Mouse (Mus musculus) embryonic fibroblast, embryonic 13.5 days (primary cell): ENCODE measurements around the gene Phka1.
A peak's percentile ranks its signal among the peaks of the same experiment; 100 is the strongest.

Experiments
- CTCF ChIP-seq: IDR thresholded peaks from 2 replicates; pipeline ENCODE4 v1.5.1; 2011; ENCODE audit warnings: mild to moderate bottlenecking, control low read depth, low read length, moderate library complexity, borderline replicate concordance; ENCODE audit not compliant: insufficient read depth
- POLR2A ChIP-seq: IDR thresholded peaks from 2 replicates; pipeline ENCODE4 v1.6.1; 2011; ENCODE audit warnings: low read depth, mild to moderate bottlenecking, control low read depth, low read length, moderate library complexity

DNA sequence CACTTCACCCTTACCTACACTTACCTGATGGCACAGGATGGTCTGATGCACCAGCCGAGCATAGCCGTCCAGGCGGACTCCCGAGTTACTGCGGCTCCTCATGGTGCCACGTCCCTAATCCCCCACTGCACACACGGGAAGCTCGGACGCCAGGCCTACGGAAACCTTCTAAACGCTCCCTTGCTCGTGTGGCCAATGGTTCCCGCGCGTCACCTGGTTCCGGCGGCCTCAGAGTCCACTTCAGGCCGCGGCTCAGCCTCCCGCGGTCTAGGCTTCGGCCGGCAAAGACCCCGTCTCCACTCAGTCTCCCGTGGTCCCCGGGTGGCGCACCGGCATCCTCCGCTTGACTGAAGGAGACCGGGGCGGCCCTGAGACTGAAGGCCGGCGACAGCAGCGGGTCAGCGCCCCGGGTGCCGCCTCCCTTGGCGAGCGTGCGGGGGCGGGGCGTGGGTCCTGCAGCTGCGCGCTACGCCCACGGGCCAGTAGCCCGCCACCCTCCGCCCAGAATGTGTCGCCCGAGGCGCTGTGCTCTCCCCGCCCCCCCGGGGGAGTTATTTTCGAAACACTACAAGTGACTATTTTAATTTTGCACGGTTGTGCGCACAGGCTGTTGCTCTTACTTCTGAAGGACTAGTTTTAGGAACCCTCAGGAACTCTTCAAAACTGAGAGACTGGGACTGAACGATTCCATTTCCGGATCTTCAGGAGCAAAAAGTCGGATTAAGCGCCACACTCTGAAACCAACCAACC, at the start of gene Phka1:
- peak; percentile 53; the same call in 1 of the 2 replicates for TF ChIP-seq POLR2A
- no peak for TF ChIP-seq CTCF
